Mouse (Mus musculus): ENCODE data around the gene Ifnar2. TPM values are rescaled to one million over a fixed set of nuclear protein-coding genes. Genes with fewer than 3 reads are reported as not detected.

Ifnar2 gene
- polyA plus RNA-seq, 1 experiment from 2014 or later: 54.1 TPM

- Histone ChIP-seq H3K9me3 (ENCODE audit: low read depth, low read length) (no peaks in the 10 kb centered on the region), H3K36me3 (ENCODE audit: insufficient read depth) (no peaks in the 10 kb centered on the region), H3K4me1 (ENCODE audit: insufficient read depth) (no peaks in the 10 kb centered on the region), H3K4me3 (ENCODE audit: low read depth, low read length) (no peak overlapping the region), H3K4me2 (no peak overlapping the region; the same call in 1 of the 2 replicates), H3K27me3 (ENCODE audit: insufficient read depth, low read length) (no peaks in the 10 kb centered on the region), H3K9ac (no peak overlapping the region), H3K27ac (ENCODE audit: low read depth) (no peak overlapping the region; the same call in 1 of the 2 replicates)
- no peak for TF ChIP-seq CTCF (IDR thresholded peaks at IDR 0.05; ENCODE audit: low read depth)
- no peak for DNase-seq
- ATAC-seq (ENCODE audit: insufficient read depth): peak; percentile 51
- 50% methylated on average over 7 of the region's 7 CpGs for WGBS
Observed at GRCm38 (mm10) chr16:91352749-91353148, 19.8 kb upstream of the Ifnar2 start.

- Histone ChIP-seq H3K9ac (no peak overlapping the region), H3K4me2 (no peak overlapping the region; the same call in 1 of the 2 replicates), H3K4me1 (ENCODE audit: insufficient read depth) (no peaks in the 10 kb centered on the region), H3K27ac (ENCODE audit: low read depth) (peak overlapping the region; percentile 9; the same call in 1 of the 2 replicates), H3K27me3 (ENCODE audit: insufficient read depth, low read length) (no peaks in the 10 kb centered on the region), H3K4me3 (ENCODE audit: low read depth, low read length) (no peak overlapping the region), H3K9me3 (ENCODE audit: low read depth, low read length) (no peaks in the 10 kb centered on the region), H3K36me3 (ENCODE audit: insufficient read depth) (no peaks in the 10 kb centered on the region)
- 84% methylated on average over 6 of the region's 6 CpGs for WGBS
- ATAC-seq (ENCODE audit: insufficient read depth): no peak
- TF ChIP-seq CTCF (IDR thresholded peaks at IDR 0.05; ENCODE audit: low read depth): no peak
- DNase-seq: no peak
Observed at GRCm38 (mm10) chr16:91353177-91353576, 19.4 kb upstream of the Ifnar2 start.

GRCm38 (mm10) chr16:91353638-91354037, 18.9 kb upstream of the Ifnar2 start:
- Histone ChIP-seq H3K27me3 (ENCODE audit: insufficient read depth, low read length) (no peaks in the 10 kb centered on the region), H3K4me1 (ENCODE audit: insufficient read depth) (no peaks in the 10 kb centered on the region), H3K9me3 (ENCODE audit: low read depth, low read length) (no peaks in the 10 kb centered on the region), H3K9ac (no peak overlapping the region), H3K4me2 (no peak overlapping the region), H3K27ac (ENCODE audit: low read depth) (no peak overlapping the region), H3K36me3 (ENCODE audit: insufficient read depth) (no peaks in the 10 kb centered on the region), H3K4me3 (ENCODE audit: low read depth, low read length) (no peak overlapping the region)
- DNase-seq (no peak), ATAC-seq (ENCODE audit: insufficient read depth) (no peak)
- no peak for TF ChIP-seq CTCF (IDR thresholded peaks at IDR 0.05; ENCODE audit: low read depth)
- 68% methylated on average over 5 of the region's 5 CpGs for WGBS

- DNase-seq (peak; percentile 22), ATAC-seq (ENCODE audit: insufficient read depth) (no peak)
- Histone ChIP-seq H3K36me3 (ENCODE audit: insufficient read depth) (no peaks in the 10 kb centered on the region), H3K4me3 (ENCODE audit: low read depth, low read length) (no peak overlapping the region), H3K4me2 (no peak overlapping the region), H3K4me1 (ENCODE audit: insufficient read depth) (no peaks in the 10 kb centered on the region), H3K9ac (no peak overlapping the region), H3K27ac (ENCODE audit: low read depth) (peak overlapping the region; percentile 11; the same call in 1 of the 2 replicates), H3K9me3 (ENCODE audit: low read depth, low read length) (no peaks in the 10 kb centered on the region), H3K27me3 (ENCODE audit: insufficient read depth, low read length) (no peaks in the 10 kb centered on the region)
- WGBS: 66% methylated on average over 4 of the region's 4 CpGs
- no peak for TF ChIP-seq CTCF (IDR thresholded peaks at IDR 0.05; ENCODE audit: low read depth)
Observed at GRCm38 (mm10) chr16:91354599-91354998, 18.0 kb upstream of the Ifnar2 start.

GRCm38 (mm10) chr16:91355160-91355559, 17.4 kb upstream of the Ifnar2 start:
- Histone ChIP-seq H3K27ac (ENCODE audit: low read depth) (no peak overlapping the region), H3K4me2 (no peak overlapping the region), H3K4me3 (ENCODE audit: low read depth, low read length) (no peak overlapping the region), H3K27me3 (ENCODE audit: insufficient read depth, low read length) (no peaks in the 10 kb centered on the region), H3K9ac (no peak overlapping the region), H3K4me1 (ENCODE audit: insufficient read depth) (no peaks in the 10 kb centered on the region; the same call in 1 of the 2 replicates), H3K36me3 (ENCODE audit: insufficient read depth) (no peaks in the 10 kb centered on the region), H3K9me3 (ENCODE audit: low read depth, low read length) (no peaks in the 10 kb centered on the region)
- no peak for DNase-seq
- TF ChIP-seq CTCF (IDR thresholded peaks at IDR 0.05; ENCODE audit: low read depth): no peak
- ATAC-seq (ENCODE audit: insufficient read depth): no peak
- WGBS: 71% methylated on average over 12 of the region's 12 CpGs

- no peak for ATAC-seq (ENCODE audit: insufficient read depth)
- H3K4me2 ChIP-seq: no peak overlapping the region
- no peak overlapping the region for H3K9ac ChIP-seq
- no peak overlapping the region for H3K4me3 ChIP-seq (ENCODE audit: low read depth, low read length)
- H3K9me3 ChIP-seq (ENCODE audit: low read depth, low read length): no peaks in the 10 kb centered on the region
- 65% methylated on average over 10 of the region's 10 CpGs for WGBS
- no peaks in the 10 kb centered on the region; the same call in 1 of the 2 replicates for H3K4me1 ChIP-seq (ENCODE audit: insufficient read depth)
- H3K27me3 ChIP-seq (ENCODE audit: insufficient read depth, low read length): no peaks in the 10 kb centered on the region
- no peak for DNase-seq
- no peak overlapping the region for H3K27ac ChIP-seq (ENCODE audit: low read depth)
- TF ChIP-seq CTCF (IDR thresholded peaks at IDR 0.05; ENCODE audit: low read depth): no peak
- no peaks in the 10 kb centered on the region for H3K36me3 ChIP-seq (ENCODE audit: insufficient read depth)
Observed at GRCm38 (mm10) chr16:91356760-91357525, 15.6 kb upstream of the Ifnar2 start.

- H3K27me3 ChIP-seq (ENCODE audit: insufficient read depth, low read length): no peaks in the 10 kb centered on the region
- no peaks in the 10 kb centered on the region for H3K9me3 ChIP-seq (ENCODE audit: low read depth, low read length)
- H3K4me1 ChIP-seq (ENCODE audit: insufficient read depth): no peaks in the 10 kb centered on the region; the same call in 1 of the 2 replicates
- H3K4me2 ChIP-seq: no peak overlapping the region
- H3K9ac ChIP-seq: no peak overlapping the region
- no peak overlapping the region for H3K27ac ChIP-seq (ENCODE audit: low read depth)
- TF ChIP-seq CTCF (IDR thresholded peaks at IDR 0.05; ENCODE audit: low read depth): no peak
- ATAC-seq (ENCODE audit: insufficient read depth) (no peak), DNase-seq (no peak)
- no peak overlapping the region for H3K4me3 ChIP-seq (ENCODE audit: low read depth, low read length)
- WGBS: 30% methylated on average over 10 of the region's 10 CpGs
- H3K36me3 ChIP-seq (ENCODE audit: insufficient read depth): no peaks in the 10 kb centered on the region
Observed at GRCm38 (mm10) chr16:91357526-91357900, 15.1 kb upstream of the Ifnar2 start.
